Mouse (Mus musculus) kidney, adult 11 months (tissue): ENCODE results near the gene Dscam.

Source experiments
- DNase-seq: peaks from one replicate; pipeline ENCODE4 v3.0.0; 2022

The Dscam gene

DNA sequence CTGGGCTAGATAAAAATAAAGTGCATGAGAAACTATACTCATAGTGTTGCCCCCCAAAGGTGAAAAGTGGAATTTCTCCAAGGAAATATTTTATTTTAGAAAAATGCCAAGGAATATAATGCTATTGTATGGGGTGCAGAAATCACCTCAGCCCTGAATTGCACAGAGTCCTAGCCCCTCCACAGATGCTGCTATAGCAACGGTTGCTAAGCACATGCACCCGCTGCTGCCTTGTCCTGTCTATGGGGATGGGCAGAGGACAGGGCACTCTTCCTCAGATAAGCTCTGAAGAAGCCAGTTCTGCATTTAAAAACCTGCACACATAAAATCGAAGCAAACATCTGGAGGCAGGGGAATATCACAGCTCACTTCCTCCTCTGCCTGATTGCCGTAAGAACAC is 315.5 kb downstream of the Dscam start:
- DNase-seq: no peak

GRCm38 (mm10) chr16:96852383-96852782 is 318.2 kb downstream of the Dscam start:
- no peak for DNase-seq

- DNase-seq: no peak
Measured at GRCm38 (mm10) chr16:96848916-96849315, 321.6 kb downstream of the Dscam start.

DNA sequence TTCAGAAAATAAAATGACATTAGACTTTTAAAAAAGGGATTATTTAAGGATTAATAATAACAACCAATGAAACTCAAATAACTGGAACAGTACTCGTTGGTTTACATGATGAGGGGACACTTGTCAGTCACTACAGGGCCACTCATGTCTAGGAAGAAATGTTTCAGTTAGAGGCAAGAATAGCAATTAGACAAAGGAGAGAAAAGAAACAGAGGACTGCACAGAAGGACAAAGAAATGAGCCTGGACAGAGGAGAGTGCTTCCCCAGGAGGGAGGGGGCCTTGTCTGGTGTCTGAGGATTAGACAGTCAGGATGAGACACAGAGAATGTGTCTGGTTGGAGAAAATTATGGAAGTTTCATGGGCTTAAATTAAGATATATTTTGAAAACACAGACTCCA is 324.0 kb downstream of the Dscam start:
- no peak for DNase-seq

DNA sequence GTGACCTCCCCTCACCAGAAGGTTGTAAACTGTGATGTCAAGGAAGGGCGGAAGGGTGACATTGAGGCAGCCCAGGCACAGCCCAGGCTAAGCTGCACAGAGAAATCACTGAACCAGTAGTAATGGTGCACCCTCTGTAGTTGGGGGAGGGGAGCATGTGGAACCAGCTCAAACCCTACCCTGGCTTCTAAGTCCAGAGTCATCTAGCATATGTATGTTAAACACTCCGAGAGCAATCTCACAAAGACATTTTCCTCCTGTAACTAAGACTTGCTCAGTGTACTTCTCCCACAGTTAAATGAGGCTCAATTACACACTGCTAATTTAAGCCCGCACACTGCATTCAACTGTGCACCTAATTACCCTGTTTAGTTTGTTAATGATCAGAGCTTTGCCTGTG is 324.4 kb downstream of the Dscam start:
- no peak for DNase-seq

DNA sequence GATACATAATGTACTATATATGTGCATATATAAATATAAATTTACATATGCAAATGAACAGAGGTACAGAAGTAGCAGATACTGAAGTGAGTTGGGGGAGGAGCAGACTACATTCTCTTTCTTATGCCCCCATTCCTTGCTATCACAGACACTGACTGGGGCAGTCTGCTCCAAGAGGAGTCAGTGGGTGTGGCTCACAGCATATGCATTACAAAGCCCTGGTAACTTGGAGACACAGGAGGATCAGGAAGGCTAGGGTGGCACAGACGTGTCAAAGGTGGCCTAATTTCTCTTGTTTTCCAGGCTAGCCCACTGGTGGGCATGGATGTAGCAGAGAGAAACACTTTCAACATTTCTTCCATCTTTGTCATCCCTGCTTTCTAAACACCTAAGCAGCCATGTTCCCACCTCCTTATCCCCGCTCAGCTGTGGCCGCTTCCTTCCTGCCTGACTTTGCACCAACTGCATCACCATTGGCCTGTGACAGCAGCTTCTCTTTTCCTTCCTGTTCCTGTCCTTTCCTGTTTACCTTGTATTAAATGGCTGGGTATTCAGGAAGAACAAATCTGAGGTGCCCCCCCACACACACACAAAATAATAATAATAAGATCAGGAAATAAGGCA is 325.0 kb downstream of the Dscam start:
- DNase-seq: no peak

DNA sequence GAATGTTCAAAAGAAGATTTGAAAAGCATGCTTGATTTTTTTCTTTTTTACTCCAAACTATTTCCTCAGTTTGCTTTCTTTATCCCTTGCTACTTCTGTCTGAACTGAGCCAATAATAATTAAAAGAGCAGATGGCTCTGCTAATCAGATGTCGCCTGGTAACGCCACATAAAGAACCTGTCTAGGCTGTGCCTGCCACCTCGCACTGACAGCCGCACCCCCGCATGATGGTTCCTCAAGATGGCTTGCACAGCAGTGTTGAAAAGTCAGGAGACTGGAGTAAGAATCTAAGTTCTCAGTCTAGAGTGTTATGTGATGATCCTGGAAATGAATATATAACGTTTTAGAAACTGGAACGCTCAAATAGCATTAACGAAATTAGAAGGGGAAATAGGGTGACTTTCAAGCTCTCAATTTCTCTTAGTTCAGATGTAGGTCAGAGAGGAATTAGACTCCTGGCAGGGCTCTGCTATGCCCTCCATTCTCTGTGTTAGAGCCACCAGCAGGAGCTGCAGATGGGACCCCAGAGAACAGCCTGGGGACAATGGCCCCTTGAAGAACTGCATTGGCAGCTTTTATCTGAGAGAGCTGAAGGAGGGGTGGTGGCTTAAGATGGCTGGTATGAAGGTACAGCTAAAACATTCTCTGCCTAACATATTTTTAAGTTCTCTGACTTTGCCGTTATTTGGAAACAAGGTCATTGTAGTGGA is 326.7 kb downstream of the Dscam start:
- no peak for DNase-seq

GRCm38 (mm10) chr16:96842829-96843360 is 327.7 kb downstream of the Dscam start:
- no peak for DNase-seq

- DNase-seq: peak; percentile 39
Measured at GRCm38 (mm10) chr16:96819649-96820048, 350.9 kb downstream of the Dscam start.

GRCm38 (mm10) chr16:96806298-96806697 is 364.3 kb downstream of the Dscam start:
- no peak for DNase-seq

DNA sequence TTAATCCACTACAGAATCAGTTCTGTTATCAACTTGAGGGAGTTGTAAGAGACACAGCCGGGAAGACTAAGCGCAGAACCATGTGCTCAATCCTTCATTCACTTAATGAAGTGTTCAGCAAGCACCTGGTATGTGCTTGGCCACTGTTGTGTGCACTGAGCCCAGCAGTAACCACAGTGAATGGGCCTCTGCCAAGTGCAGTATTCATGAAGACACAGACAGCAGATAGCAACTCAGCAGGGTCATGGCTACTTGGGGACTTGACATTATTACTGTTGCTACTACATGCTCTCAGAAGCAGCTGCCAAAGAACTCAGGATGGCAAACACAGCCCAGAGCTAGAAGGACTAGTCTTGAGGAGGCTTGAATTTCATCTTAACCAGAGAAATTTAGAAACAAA is 367.9 kb downstream of the Dscam start:
- DNase-seq: no peak

GRCm38 (mm10) chr16:96801650-96802237 is 368.8 kb downstream of the Dscam start:
- DNase-seq: no peak

GRCm38 (mm10) chr16:96795431-96795830 is 375.1 kb downstream of the Dscam start:
- DNase-seq: peak; percentile 53

GRCm38 (mm10) chr16:96791307-96791706 is 379.2 kb downstream of the Dscam start:
- DNase-seq: peak; percentile 8

DNA sequence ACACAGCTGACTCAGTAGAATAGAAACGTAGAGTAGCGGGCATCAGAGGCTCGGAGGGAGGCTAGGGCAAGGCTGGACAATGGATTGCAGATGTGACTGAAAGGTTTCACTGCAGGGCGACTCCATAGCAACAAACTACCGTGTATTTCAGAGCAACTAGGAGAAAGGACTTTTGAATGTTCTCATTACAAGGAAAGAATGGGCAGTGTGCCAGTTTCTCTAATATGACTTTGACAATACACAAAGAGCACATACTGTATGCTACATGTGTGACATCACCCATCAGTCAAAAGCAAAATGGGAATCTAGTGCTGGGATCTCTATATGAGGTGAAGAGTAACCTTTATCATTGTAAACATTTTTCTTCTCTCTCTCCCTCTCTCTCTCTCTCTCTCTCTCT is 382.3 kb downstream of the Dscam start:
- no peak for DNase-seq

GRCm38 (mm10) chr16:96779021-96779420 is 391.5 kb downstream of the Dscam start:
- no peak for DNase-seq

GRCm38 (mm10) chr16:96774245-96774644 is 396.3 kb downstream of the Dscam start:
- no peak for DNase-seq

DNA sequence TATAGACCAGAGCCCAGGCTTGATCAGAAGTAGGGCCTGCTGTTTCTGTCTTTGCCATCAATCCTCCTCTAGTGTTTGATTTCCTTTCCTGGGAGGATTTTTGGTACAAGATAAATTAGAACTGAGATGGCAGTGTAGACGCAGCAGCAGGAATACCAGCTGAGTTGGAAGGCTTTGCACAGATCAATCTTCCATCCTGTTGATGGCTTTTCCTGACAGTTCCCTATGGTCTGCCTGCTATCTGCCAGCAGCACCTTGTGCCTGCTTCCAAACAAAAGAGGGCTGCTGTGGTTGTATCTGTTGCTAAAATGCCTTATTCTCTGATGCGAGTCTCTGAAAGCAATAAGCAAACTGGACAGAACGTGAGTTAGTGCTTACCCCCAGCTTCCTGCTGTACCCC is 402.6 kb downstream of the Dscam start:
- DNase-seq: no peak

DNA sequence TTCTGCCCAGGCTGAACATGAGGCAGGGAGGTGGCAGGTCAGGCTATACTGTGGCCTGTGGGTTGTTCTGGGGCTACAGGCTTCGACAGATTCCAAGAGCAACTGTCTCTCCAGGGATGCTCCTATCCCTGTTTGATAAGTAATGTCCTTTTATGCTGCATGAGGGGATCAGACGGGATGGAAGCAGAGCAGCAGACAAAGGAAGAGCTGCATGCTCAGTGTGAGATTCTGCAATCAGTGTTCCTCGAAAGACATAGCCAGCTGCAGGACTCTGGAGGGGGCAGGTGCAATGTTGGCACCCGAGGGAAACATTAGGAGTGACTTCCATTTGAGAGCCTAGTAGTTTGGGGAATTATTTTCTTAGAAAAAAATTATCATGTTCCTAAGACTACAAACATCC is 403.0 kb downstream of the Dscam start:
- DNase-seq: no peak

DNA sequence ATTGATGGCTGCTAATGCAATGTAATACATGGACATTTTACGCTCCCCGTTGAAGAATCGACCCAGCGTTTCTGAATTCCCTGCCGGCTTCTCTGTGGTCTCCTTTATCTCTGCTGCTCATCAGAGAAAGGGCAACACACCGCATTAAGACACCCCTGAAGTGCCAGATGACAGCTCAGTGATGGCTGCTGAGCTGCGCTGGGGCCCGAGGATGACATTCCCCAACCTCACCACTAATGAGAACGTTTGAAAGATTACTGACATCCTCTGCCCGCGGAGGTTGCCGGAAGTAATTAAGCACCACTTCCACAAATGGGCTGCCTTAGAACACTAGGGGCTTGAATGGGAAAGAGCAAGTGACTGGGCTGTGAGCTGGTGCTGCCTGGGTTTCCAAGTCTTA is 409.3 kb downstream of the Dscam start:
- no peak for DNase-seq

GRCm38 (mm10) chr16:96759081-96759603 is 411.4 kb downstream of the Dscam start:
- DNase-seq: no peak

- DNase-seq: no peak
Measured at GRCm38 (mm10) chr16:96758381-96758780, 412.2 kb downstream of the Dscam start.

DNA sequence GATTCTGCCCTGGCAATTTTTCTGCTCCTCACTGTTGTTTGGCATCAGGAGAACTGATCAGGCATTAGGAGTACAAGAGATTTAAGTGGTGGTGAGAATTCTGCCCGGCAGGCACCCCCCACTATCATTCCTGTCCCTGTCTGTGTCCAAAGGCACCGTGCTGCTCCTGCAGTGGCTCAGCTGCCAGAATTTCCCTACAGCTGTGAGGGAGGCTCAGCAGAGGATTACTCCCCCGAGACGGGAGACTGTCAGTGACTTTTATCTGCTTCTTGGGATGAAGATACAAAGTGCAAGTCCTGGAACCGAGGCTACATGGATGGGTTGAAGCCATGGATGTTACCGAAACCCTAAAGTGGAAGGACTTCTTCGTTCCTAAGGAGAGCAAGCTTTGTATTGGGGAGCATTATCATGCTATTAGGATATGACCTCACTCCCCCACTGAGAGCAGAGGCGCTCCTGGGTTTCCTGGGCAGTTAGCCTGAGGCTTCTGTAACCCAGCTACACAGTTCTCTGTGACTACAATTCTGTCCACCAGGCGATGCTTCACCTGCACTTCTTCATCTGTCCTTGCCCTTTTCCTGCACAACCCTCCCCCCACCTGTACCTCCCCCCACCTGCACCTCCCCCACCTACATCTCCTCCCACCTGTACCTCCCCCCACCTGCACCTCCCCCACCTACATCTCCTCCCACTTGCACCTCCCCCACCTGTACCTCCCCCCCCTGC is 412.8 kb downstream of the Dscam start:
- no peak for DNase-seq
